Mouse (Mus musculus): ENCODE data around the gene Onecut1. TPM values are rescaled to one million over a fixed set of nuclear protein-coding genes. Genes with fewer than 3 reads are reported as not detected.

Onecut1 gene
- total RNA-seq, 2 experiments from 2014 or later, result not detected

GRCm38 (mm10) chr9:74906951-74907350 lies 45.2 kb downstream of the Onecut1 start:
- no peak overlapping the region for H3K27ac ChIP-seq

DNA sequence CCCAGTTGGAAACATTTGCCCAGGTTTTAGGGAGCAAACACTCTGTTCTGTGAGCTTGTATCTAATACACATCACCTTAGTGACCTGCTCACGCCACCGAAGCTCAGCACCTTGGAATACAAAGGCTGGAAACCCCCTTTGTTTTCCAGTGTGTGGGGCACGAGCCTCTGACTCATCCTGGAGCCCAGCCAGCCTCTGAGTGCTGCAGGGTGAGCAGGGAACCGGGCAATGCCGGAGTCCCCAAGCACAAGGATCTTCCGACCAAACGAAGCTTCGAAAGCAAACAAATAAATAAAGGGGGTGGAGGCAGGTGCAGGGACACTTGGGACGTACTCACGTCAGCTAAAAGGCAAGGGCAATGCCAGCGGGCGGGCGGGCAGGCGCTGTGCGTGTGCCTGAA lies 47.5 kb downstream of the Onecut1 start:
- peak; percentile 42 for DNase-seq
- intact Hi-C loops (cut with DNase I), result loop anchor here (5.0 to 10.0 kb wide), 3 partner anchors 123 to 376 kb away; no protein-coding TSS in a partner anchor
- no peak overlapping the region for H3K4me3 ChIP-seq
- no peak overlapping the region for H3K27ac ChIP-seq
- TF ChIP-seq CTCF (IDR thresholded peaks at IDR 0.05), result no peak

More at GRCm38 (mm10) chr9:74906951-74907350, 45.2 kb downstream of the Onecut1 start:
- intact Hi-C loops (cut with DNase I), result loop anchor here (5.0 to 10.0 kb wide), 3 partner anchors 125 to 378 kb away; no protein-coding TSS in a partner anchor
- TF ChIP-seq CTCF (IDR thresholded peaks at IDR 0.05), result no peak
- no peak for DNase-seq
- no peak overlapping the region for H3K4me3 ChIP-seq

DNA sequence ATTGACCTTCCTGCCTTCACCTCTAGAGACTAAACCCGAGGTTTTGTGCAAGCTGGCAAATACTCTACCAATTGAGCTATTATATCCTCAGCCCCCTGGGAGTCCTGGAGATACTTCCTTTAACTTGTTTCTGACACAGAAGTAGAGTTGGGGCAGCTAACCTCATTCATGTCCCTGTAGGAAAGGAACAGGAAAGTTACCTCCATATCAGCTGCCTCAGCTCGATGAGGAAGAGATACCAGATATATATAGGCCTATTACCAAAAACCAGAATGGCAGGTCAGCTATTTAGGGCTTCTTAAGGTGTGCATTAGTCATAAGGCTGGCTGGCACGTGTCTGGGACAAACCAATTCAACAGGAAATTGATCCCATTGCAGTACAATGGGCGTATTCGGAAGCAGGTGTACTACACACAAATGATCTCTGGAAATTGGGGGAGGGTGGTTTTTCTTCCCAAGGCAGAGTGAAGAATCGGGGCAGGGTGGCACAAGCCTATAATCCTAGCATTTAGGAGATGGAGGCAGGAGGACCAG lies 48.6 kb downstream of the Onecut1 start:
- no peak for TF ChIP-seq CTCF (IDR thresholded peaks at IDR 0.05)
- Histone ChIP-seq H3K4me3 (no peak overlapping the region), H3K27ac (no peak overlapping the region)
- no peak for DNase-seq
- intact Hi-C loops (cut with DNase I), result loop anchor here (5.0 kb wide), 1 partner anchor 42 kb away; the partner anchor contains the start of gene Fam214a

GRCm38 (mm10) chr9:74911430-74911829 lies 49.7 kb downstream of the Onecut1 start:
- peak; percentile 82 for DNase-seq
- TF ChIP-seq CTCF (IDR thresholded peaks at IDR 0.05), result no peak
- intact Hi-C loops (cut with DNase I), result loop anchor here (5.0 kb wide), 1 partner anchor 41 kb away; the partner anchor contains the start of gene Fam214a
- peak overlapping the region; percentile 73 for H3K27ac ChIP-seq
- no peak overlapping the region for H3K4me3 ChIP-seq

- DNase-seq, result peak; percentile 21
- intact Hi-C loops (cut with DNase I), result loop anchor here (5.0 kb wide), 1 partner anchor 40 kb away; the partner anchor contains the start of gene Fam214a
- Histone ChIP-seq H3K27ac (peak overlapping the region; percentile 73), H3K4me3 (no peak overlapping the region)
- TF ChIP-seq CTCF (IDR thresholded peaks at IDR 0.05), result no peak
Observed at GRCm38 (mm10) chr9:74911919-74912318, 50.2 kb downstream of the Onecut1 start.

DNA sequence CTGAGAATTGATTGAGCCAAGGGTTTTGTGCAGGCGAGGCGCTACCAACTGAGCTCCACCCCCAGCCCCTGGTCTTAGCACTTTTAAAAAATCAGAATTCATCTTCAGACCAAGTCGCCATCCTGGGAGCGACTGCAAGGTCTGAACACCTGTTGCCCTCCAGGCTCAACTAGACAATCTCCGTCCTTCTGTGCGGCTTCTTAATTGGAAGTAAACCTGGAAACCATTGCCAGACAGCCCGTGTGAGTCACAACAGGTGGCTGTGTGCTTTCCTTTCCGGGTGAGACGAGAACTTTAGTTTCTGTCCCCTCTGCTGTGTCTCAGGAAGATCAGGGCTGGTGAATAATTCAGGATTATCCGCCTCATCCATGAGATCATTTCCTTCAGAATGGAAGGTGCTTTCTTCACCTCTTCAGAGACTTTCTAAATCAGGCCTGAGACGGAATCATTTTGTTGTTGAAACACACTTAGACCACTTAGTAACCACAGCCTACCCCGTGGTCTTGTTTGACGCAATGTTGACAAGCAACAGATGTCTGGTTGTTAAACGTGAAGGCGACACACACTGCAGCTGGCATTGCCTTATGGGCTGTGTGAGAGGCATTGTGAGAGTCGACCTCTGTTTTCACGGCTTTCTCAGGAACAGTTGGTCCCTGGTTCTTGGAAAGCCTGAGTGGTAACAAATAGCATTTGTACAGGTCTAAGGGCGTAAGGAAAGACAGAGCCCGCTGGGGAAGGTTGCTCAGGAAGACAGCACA lies 51.1 kb downstream of the Onecut1 start:
- intact Hi-C loops (cut with DNase I), result loop anchor here (5.0 kb wide), 1 partner anchor 40 kb away; the partner anchor contains the start of gene Fam214a
- no peak for DNase-seq
- H3K27ac ChIP-seq, result peak overlapping the region; percentile 1; the same call in 1 of the 2 replicates
- no peak overlapping the region for H3K4me3 ChIP-seq
- no peak for TF ChIP-seq CTCF (IDR thresholded peaks at IDR 0.05)

DNA sequence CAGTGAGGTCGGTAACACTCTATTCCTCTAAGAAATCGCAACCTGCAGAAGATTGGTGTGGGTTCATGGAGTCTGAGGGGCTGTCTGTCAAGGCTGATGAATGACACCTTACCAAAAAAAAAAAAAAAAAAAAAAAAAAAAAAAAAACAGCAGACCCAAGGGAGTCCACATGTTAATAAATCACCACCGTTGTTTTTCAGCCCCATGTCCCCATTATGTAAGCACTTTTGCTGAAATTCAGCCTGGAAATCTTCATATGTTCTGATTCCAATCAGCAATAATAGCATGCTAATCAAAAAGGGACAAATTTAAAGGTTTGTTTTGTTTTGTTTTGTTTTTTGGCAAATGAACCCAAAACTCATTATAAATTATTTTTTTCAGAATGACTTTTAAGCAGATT lies 53.9 kb downstream of the Onecut1 start:
- intact Hi-C loops (cut with DNase I), result no loop called here
- no peak overlapping the region for H3K27ac ChIP-seq
- DNase-seq, result no peak
- TF ChIP-seq CTCF (IDR thresholded peaks at IDR 0.05), result no peak
- H3K4me3 ChIP-seq, result no peak overlapping the region

- DNase-seq, result no peak
- intact Hi-C loops (cut with DNase I), result no loop called here
- Histone ChIP-seq H3K4me3 (no peak overlapping the region), H3K27ac (no peak overlapping the region)
- no peak for TF ChIP-seq CTCF (IDR thresholded peaks at IDR 0.05)
Observed at GRCm38 (mm10) chr9:74920450-74920849, 58.7 kb downstream of the Onecut1 start.

DNA sequence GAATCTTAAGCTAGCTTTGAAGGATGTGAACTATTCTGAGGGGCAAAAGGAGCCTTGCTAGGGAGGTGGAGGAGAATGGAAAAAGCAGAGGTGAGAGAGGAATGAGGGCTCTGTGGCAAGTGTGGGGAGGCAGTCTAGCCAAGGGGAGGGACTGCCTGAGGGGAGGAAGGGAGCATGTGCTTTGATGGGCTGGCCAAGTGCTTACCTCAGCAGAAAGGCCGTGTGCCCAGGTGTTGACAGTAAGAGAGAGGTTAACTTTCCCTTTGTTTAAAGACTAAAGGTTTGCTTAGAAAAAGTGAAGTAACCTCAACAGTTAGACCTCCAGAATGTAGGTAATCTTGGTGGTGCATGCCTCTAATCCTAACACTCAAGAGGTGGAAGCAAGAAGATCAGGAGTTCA lies 59.7 kb downstream of the Onecut1 start:
- no peak overlapping the region for H3K27ac ChIP-seq
- no peak for DNase-seq
- intact Hi-C loops (cut with DNase I), result no loop called here
- H3K4me3 ChIP-seq, result no peak overlapping the region
- TF ChIP-seq CTCF (IDR thresholded peaks at IDR 0.05), result no peak

DNA sequence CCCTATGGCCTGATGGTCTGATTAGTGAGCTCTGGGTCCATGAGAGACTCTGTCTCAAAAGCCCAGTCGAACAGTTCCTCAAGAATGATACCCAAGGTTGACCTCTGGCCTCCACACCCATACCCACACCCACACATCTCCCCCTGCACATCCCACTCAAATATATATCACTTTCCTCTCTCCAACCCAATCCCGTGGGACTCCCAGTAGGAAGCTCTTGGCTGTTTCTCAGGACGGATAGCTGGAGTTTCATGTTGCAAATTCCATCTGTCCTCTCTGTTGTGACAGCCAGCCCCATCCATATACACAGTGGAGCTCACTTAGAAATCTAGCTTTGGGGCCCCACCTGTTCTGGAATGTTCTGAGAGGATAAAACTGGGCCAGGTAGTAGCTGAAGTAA lies 61.2 kb downstream of the Onecut1 start:
- Histone ChIP-seq H3K4me3 (no peak overlapping the region), H3K27ac (no peak overlapping the region)
- intact Hi-C loops (cut with DNase I), result no loop called here
- no peak for DNase-seq
- TF ChIP-seq CTCF (IDR thresholded peaks at IDR 0.05), result no peak

DNA sequence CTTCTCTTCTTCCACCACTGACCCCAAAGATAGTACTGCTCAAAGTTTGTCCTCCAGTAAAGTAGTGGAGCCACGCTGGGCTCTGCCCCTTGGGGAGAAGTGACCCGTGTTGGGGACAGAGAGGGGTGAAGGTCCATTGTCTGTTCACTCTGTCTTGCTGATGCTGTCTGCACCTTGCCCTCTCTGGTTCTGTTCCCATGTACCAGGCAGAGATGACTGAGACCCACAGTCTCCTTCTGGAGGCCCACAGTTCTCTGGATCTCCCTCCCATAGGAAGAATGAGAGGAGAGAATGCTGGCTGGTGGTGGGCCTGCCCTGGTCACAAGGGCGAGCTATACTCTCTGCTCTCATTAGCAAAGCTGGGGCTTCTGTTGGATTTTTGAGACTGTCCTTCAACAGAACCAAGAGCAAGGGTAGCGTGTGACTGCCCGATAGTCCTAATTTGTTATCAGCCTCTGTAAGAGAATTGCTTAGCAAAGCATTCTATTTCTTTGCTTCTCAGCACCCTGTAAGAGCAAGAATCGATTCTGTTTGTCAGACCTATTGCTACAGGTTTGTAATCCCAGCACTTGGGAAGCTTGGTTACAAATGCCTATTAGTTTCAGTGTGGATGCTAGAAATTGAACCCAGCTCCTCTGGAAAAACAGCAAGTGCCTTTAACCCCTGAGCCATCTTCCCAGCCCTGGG lies 61.7 kb downstream of the Onecut1 start:
- DNase-seq, result no peak
- intact Hi-C loops (cut with DNase I), result no loop called here
- no peak for TF ChIP-seq CTCF (IDR thresholded peaks at IDR 0.05)
- Histone ChIP-seq H3K4me3 (no peak overlapping the region), H3K27ac (no peak overlapping the region)

- no peak for TF ChIP-seq CTCF (IDR thresholded peaks at IDR 0.05)
- Histone ChIP-seq H3K27ac (no peak overlapping the region), H3K4me3 (no peak overlapping the region)
- intact Hi-C loops (cut with DNase I), result no loop called here
- DNase-seq, result no peak
Observed at GRCm38 (mm10) chr9:74925220-74925769, 63.6 kb downstream of the Onecut1 start.
